Mouse (Mus musculus) midbrain, embryonic 14.5 days (tissue): ENCODE measurements around the gene Arhgap19. TPM values are rescaled to one million over a fixed set of nuclear protein-coding genes. Genes with fewer than 3 reads are reported as not detected.

Source experiments
- ATAC-seq: fragments of 200-750 bp; cut with Nextera tagmentation; 2 replicates; pipeline ENCODE4 v1.8.0; 2017; ENCODE audit warnings: moderate number of reproducible peaks, moderate library complexity; ENCODE audit not compliant: low FRiP score, low TSS enrichment
- DNase-seq: peaks from one replicate; pipeline ENCODE4 v3.0.0-alpha.2; 2015
- H3K27ac ChIP-seq: fragments of 300-500 bp; sonication (generic); replicated peaks from 2 replicates; pipeline ENCODE4 v1.5.1; 2014; ENCODE audit warnings: mild to moderate bottlenecking, low read depth, low read length, moderate library complexity
- H3K27me3 ChIP-seq: fragments of 300-500 bp; sonication (generic); 2 replicates; pipeline ENCODE4 v1.6.1; 2014; ENCODE audit warnings: low read length, control low read depth, mixed read lengths; ENCODE audit not compliant: control insufficient read depth, insufficient read depth
- H3K36me3 ChIP-seq: fragments of 300-500 bp; sonication (generic); 2 replicates; pipeline ENCODE4 v1.6.1; 2014; ENCODE audit warnings: low read length, control low read depth; ENCODE audit not compliant: control insufficient read depth, insufficient read depth
- H3K4me1 ChIP-seq: fragments of 300-500 bp; sonication (generic); 2 replicates; pipeline ENCODE4 v1.6.1; 2014; ENCODE audit warnings: mild to moderate bottlenecking, antibody characterized with exemption, low read length, control low read depth; ENCODE audit not compliant: control insufficient read depth, insufficient read depth
- H3K4me2 ChIP-seq: fragments of 300-500 bp; sonication (generic); 2 replicates; pipeline ENCODE4 v1.6.1; 2014; ENCODE audit warnings: mild to moderate bottlenecking, low read length, moderate library complexity
- H3K4me3 ChIP-seq: fragments of 300-500 bp; sonication (generic); replicated peaks from 2 replicates; pipeline ENCODE4 v1.5.1; 2014; ENCODE audit warnings: low read depth, low read length
- H3K9ac ChIP-seq: fragments of 300-500 bp; sonication (generic); replicated peaks from 2 replicates; pipeline ENCODE4 v1.6.1; 2014; ENCODE audit warnings: mild to moderate bottlenecking, low read length, moderate library complexity
- H3K9me3 ChIP-seq: fragments of 300-500 bp; sonication (generic); 2 replicates; pipeline ENCODE4 v1.6.1; 2016; ENCODE audit warnings: low read length, control low read depth, mixed read lengths; ENCODE audit not compliant: control insufficient read depth
- WGBS: fragments of 180-500 bp; shearing (Covaris S2); extraction: QIAGEN DNeasy Blood & Tissue Kit; methylation state at CpG from one replicate; pipeline ENCODE4 v1.1.7; 2014; 5-methylcytosine and 5-hydroxymethylcytosine counted together
- polyA plus RNA-seq: library from polyadenylated mRNA; unstranded; fragments of >200 nt; fragmentation: Nextera tagmentation; extraction: Ambion mirVana; gene quantifications from 2 replicates; pipeline ENCODE4 v1.2.1, GENCODE M21; 2014

Gene Arhgap19
- polyA plus RNA-seq, 1 experiment from 2014 or later: 8.5 TPM

DNA sequence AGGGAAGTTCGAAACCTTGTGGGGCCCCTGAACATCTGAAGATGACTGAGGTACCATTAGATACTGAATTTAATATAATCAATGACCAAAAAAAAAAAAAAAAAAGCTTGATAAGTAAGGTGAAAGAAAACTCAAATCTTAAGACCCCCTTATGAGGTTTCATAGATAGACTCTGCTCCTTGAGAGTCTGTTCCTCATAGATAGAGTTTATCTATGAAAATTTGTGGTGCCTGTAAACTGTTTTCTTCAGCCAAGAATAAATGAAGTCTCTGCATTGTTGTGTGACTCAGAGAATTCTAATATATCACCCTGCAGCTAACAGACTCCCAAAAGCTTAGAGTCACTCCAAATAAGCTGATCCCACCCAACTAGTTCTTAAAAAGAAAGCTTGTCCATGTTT lies 15.0 kb downstream of the Arhgap19 start:
- Histone ChIP-seq H3K9me3 (no peaks in the 10 kb centered on the region), H3K36me3 (peaks cover 27% of the 10 kb centered on the region), H3K27ac (no peak overlapping the region), H3K4me1 (no peaks in the 10 kb centered on the region), H3K4me2 (no peak overlapping the region), H3K4me3 (no peak overlapping the region), H3K27me3 (no peaks in the 10 kb centered on the region), H3K9ac (no peak overlapping the region)
- ATAC-seq (no peak), DNase-seq (no peak)
- 95% methylated on average over 1 of the region's 1 CpGs for WGBS

DNA sequence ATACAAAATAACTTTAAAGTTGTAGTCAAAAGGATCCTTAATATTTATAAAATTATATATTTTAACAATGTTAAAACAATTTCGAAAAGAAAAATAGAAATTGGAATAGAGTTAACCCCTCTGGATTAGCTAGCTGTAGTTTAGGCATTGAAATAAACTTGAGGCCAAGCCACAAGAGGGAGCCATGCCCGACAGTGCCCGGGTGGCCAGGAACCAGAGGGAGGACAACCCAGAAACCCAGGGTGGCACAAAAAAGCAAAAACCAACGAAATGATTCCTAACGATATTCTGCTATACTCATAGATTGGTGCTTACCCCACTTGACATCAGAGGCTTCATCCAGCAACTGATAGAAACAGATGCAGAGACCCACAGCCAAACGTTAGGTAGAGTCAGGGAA lies 24.3 kb downstream of the Arhgap19 start:
- H3K9ac ChIP-seq: no peak overlapping the region
- H3K4me1 ChIP-seq: no peaks in the 10 kb centered on the region
- H3K4me2 ChIP-seq: no peak overlapping the region
- no peaks in the 10 kb centered on the region for H3K9me3 ChIP-seq
- no peak overlapping the region for H3K4me3 ChIP-seq
- peaks cover 49% of the 10 kb centered on the region for H3K36me3 ChIP-seq
- DNase-seq: no peak
- H3K27me3 ChIP-seq: no peaks in the 10 kb centered on the region
- no peak for ATAC-seq
- H3K27ac ChIP-seq: no peak overlapping the region
- 89% methylated on average over 6 of the region's 6 CpGs for WGBS

DNA sequence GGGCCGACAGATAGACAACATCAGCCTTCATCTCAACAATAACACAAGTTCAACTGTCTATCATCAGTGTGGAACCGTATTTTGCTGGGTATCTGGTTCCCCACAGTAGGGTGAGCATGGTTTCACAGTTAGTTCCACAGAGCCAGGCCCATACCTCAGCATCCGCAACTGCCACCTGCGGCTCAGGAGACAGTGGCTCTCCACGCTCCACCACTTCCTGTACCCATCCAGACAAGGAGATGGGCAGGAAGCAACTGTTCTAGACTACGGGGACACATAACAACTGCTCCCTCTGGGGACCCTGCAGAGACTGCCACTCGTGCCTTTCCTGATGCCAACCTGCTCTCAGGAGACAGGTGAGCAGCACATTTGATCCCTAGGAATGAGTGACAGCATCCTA lies 33.1 kb downstream of the Arhgap19 start:
- Histone ChIP-seq H3K27ac (no peak overlapping the region), H3K4me3 (no peak overlapping the region), H3K9me3 (no peaks in the 10 kb centered on the region), H3K4me2 (no peak overlapping the region), H3K36me3 (peaks cover 17% of the 10 kb centered on the region), H3K9ac (no peak overlapping the region), H3K4me1 (no peaks in the 10 kb centered on the region), H3K27me3 (no peaks in the 10 kb centered on the region)
- DNase-seq: no peak
- ATAC-seq: no peak
- 92% methylated on average over 7 of the region's 7 CpGs for WGBS

DNA sequence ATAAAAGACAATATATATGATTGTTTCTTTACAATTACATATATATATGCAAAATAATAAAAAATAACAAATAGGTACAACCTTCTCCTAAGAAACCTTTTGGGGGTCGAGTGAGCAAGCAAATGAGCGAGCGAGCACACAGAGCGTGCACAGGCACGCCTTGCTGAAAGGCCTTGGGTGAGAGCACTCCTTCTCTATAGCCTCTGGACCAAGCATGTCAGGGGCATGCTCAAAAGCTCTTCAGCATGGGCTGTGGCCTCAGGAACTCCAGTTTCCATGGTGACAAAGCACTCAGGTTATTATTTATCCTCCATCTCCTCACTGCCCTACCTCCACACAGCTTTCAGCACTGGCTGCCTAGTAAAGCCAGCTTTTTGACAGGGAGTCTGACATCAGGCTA lies 35.2 kb downstream of the Arhgap19 start:
- no peaks in the 10 kb centered on the region for H3K4me1 ChIP-seq
- H3K27ac ChIP-seq: peak overlapping the region; percentile 2; the same call in 1 of the 2 replicates
- no peak overlapping the region for H3K9ac ChIP-seq
- H3K9me3 ChIP-seq: no peaks in the 10 kb centered on the region
- WGBS: 84% methylated on average over 5 of the region's 5 CpGs
- DNase-seq (peak; percentile 54), ATAC-seq (no peak; the same call in 1 of the 2 replicates)
- H3K36me3 ChIP-seq: peaks cover 3% of the 10 kb centered on the region; the same call in 1 of the 2 replicates
- no peak overlapping the region for H3K4me2 ChIP-seq
- no peaks in the 10 kb centered on the region for H3K27me3 ChIP-seq
- H3K4me3 ChIP-seq: no peak overlapping the region

DNA sequence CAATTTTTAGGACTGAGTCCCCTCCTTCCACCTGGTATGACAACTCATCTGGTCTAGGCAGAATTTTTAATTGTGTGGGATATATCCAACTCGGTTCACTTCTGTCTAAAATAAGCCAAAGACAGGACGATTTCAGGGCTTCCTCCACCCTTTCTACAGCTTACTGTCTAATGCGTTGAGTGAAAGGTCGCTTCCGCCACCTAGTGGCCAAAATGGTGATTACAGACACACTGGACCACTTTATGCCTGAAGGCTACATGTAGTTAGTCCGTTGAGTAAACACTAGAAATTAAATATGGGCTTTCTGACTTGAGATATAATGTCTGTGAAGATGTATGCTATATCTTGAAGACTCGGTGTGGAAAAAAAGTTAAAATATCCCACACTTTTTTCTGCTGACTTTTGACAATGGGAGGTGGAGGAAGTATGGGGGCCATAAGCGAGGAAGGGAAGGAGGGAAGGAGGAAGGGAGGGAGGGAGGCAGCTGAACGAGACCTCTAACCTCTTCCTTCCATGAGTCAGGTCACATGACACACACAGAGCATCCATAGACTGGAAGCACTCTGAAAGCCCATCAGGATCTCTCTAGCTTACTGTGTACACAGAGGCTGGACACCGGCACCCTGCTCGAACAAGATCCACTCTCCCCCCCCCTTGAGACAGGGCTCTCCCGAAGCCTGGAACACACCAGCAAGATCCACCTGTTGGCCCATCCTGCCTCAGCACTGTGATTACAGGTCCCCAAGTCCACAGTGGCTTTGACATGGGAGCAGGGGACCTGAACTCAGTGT lies 37.8 kb downstream of the Arhgap19 start:
- Histone ChIP-seq H3K27me3 (no peaks in the 10 kb centered on the region), H3K27ac (no peak overlapping the region), H3K4me2 (no peak overlapping the region), H3K9me3 (no peaks in the 10 kb centered on the region), H3K4me1 (no peaks in the 10 kb centered on the region), H3K4me3 (no peak overlapping the region), H3K36me3 (no peaks in the 10 kb centered on the region), H3K9ac (no peak overlapping the region)
- peak; percentile 66; the same call in 1 of the 2 replicates for ATAC-seq
- DNase-seq: peak; percentile 96
- WGBS: 34% methylated on average over 12 of the region's 12 CpGs

DNA sequence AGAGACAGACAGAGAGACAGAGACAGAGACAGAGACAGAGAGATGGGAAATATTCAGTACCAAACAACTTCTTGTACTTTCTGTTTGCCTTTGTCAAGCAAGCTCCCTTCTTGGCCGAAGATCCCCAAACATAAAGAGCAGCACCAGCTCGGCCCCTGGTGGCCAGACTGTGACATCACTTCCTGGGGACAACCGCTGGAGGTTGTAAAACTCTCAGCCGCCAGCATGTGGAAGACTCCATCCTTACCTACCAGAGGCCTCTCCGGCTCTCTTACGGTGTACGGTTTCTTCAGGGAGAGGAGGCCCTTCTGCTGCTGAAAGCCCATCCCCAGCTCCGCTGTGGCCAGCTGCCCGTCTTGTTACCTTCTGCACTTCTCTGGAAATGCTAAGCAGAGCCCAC lies 40.3 kb downstream of the Arhgap19 start:
- 44% methylated on average over 9 of the region's 9 CpGs for WGBS
- Histone ChIP-seq H3K4me1 (no peaks in the 10 kb centered on the region), H3K4me2 (no peak overlapping the region), H3K9me3 (no peaks in the 10 kb centered on the region), H3K27me3 (no peaks in the 10 kb centered on the region), H3K4me3 (no peak overlapping the region), H3K36me3 (no peaks in the 10 kb centered on the region), H3K9ac (no peak overlapping the region), H3K27ac (no peak overlapping the region)
- no peak for ATAC-seq
- peak; percentile 81 for DNase-seq

DNA sequence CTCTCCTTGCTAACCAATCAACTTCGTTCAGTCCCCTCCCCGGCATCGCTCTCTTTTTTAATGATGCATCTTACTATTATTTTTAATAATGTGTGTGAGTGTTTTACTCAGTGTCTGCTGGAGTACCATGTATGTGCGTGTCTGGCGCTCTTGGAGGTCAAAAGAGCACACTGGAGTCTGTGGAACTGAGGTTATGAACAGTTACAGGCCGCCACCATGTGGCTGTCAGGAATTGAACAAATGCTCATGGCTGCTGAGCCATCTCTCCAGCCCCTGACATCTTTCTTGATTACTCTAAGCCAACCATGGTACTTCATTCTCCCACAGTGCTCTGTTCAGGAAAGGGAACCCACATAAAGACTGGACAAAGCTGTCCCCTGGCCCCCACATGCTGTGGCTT lies 42.1 kb downstream of the Arhgap19 start:
- Histone ChIP-seq H3K27ac (no peak overlapping the region), H3K4me2 (no peak overlapping the region), H3K4me1 (no peaks in the 10 kb centered on the region), H3K36me3 (no peaks in the 10 kb centered on the region), H3K27me3 (no peaks in the 10 kb centered on the region), H3K9me3 (no peaks in the 10 kb centered on the region), H3K9ac (no peak overlapping the region), H3K4me3 (no peak overlapping the region)
- WGBS: 88% methylated on average over 6 of the region's 6 CpGs
- ATAC-seq (no peak), DNase-seq (peak; percentile 64)

DNA sequence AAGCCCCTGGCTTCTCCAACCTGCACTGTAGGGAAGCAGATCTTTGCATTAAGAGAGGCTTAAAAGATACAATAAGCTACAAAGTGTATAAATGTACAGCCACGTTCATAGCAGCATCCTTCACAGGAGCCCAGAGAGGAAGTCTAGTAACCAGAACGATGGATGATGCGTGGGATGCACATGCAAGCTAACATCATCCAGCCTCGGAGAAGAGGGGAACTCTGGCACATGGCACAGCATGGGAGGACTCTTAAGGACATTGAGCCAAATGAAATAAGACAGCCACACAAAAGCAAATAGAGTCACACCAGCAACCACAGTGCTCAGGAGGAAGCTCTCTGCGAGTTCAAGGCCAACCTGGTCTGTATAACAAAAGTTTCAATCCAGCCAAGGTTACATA lies 42.6 kb downstream of the Arhgap19 start:
- H3K4me3 ChIP-seq: no peak overlapping the region
- DNase-seq: no peak
- no peaks in the 10 kb centered on the region for H3K9me3 ChIP-seq
- no peaks in the 10 kb centered on the region for H3K36me3 ChIP-seq
- H3K4me1 ChIP-seq: no peaks in the 10 kb centered on the region
- H3K4me2 ChIP-seq: no peak overlapping the region
- H3K27ac ChIP-seq: no peak overlapping the region
- ATAC-seq: no peak
- H3K27me3 ChIP-seq: no peaks in the 10 kb centered on the region
- no peak overlapping the region for H3K9ac ChIP-seq
- 74% methylated on average over 5 of the region's 5 CpGs for WGBS

DNA sequence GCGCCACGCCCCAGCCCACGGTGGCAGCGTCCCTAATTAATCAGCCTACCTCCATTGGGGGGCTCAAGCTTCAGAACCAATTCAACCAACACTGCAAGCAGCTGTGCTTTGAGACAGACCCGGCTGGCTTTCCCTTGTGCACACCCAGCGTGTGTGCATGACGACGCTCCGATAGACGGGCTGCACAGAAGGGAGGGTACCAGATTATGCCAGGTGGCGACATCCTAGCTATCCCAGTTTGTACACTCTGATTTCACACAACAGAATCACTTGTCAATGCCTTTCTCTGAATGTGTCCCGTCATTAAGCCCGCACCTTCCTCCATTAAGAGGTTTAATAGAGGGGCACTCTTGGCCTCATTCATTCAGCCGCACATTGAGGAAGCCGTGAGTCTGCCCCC lies 47.1 kb downstream of the Arhgap19 start:
- Histone ChIP-seq H3K4me3 (no peak overlapping the region), H3K9ac (no peak overlapping the region), H3K27ac (no peak overlapping the region), H3K9me3 (no peaks in the 10 kb centered on the region), H3K4me2 (no peak overlapping the region), H3K4me1 (peaks cover 5% of the 10 kb centered on the region; the same call in 1 of the 2 replicates), H3K36me3 (no peaks in the 10 kb centered on the region), H3K27me3 (no peaks in the 10 kb centered on the region)
- ATAC-seq (no peak), DNase-seq (no peak)
- WGBS: 33% methylated on average over 15 of the region's 15 CpGs
